Mouse (Mus musculus) stomach, embryonic 15.5 days (tissue): ENCODE results near the gene Hoxc8. TPM values are rescaled to one million over a fixed set of nuclear protein-coding genes. Genes with fewer than 3 reads are reported as not detected.

Source experiments
- ATAC-seq: fragments of 200-750 bp; cut with Nextera tagmentation; 2 replicates; pipeline ENCODE4 v1.8.0; 2017; ENCODE audit warnings: low read depth, moderate number of reproducible peaks, moderate TSS enrichment; ENCODE audit not compliant: insufficient read depth, low FRiP score
- H3K27ac ChIP-seq: fragments of 300-500 bp; sonication (generic); 2 replicates; pipeline ENCODE4 v1.5.1; 2015; ENCODE audit warnings: mild to moderate bottlenecking, inconsistent platforms
- H3K27me3 ChIP-seq: fragments of 300-500 bp; sonication (generic); replicated peaks from 2 replicates; pipeline ENCODE4 v1.6.1; 2015; ENCODE audit warnings: inconsistent platforms
- H3K36me3 ChIP-seq: fragments of 300-500 bp; sonication (generic); 2 replicates; pipeline ENCODE4 v1.6.1; 2015; ENCODE audit warnings: inconsistent platforms
- H3K4me1 ChIP-seq: fragments of 300-500 bp; sonication (generic); 2 replicates; pipeline ENCODE4 v1.6.1; 2015; ENCODE audit warnings: inconsistent platforms
- H3K4me2 ChIP-seq: fragments of 300-500 bp; sonication (generic); 2 replicates; pipeline ENCODE4 v1.6.1; 2015; ENCODE audit warnings: mild to moderate bottlenecking, inconsistent platforms
- H3K4me3 ChIP-seq: fragments of 300-500 bp; sonication (generic); replicated peaks from 2 replicates; pipeline ENCODE4 v1.5.1; 2015; ENCODE audit warnings: inconsistent platforms
- H3K9ac ChIP-seq: fragments of 300-500 bp; sonication (generic); 2 replicates; pipeline ENCODE4 v1.6.1; 2015; ENCODE audit warnings: inconsistent platforms
- H3K9me3 ChIP-seq: fragments of 300-500 bp; sonication (generic); 2 replicates; pipeline ENCODE4 v1.6.1; 2016; ENCODE audit warnings: inconsistent platforms
- WGBS: fragments of 180-500 bp; shearing (Covaris S2); methylation state at CpG from one replicate; pipeline ENCODE4 v1.1.7; 2015; 5-methylcytosine and 5-hydroxymethylcytosine counted together
- polyA plus RNA-seq: library from polyadenylated mRNA; unstranded; fragments of >200 nt; fragmentation: Nextera tagmentation; extraction: Ambion mirVana; gene quantifications from 2 replicates; pipeline ENCODE4 v1.2.1, GENCODE M21; 2015

The Hoxc8 gene
- polyA plus RNA-seq, 1 experiment from 2014 or later, result 1.9 TPM

GRCm38 (mm10) chr15:102967312-102967510 lies 23.2 kb upstream of the Hoxc8 start, which contains the start of gene Hoxc5:
Hoxc5 (plus strand) TSS chr15:102967443.
- Histone ChIP-seq H3K36me3 (no peaks in the 10 kb centered on the region), H3K27me3 (peaks cover 97% of the 10 kb centered on the region), H3K4me1 (peaks cover 8% of the 10 kb centered on the region; the same call in 1 of the 2 replicates), H3K4me2 (peak within 1 kb of the TSS; percentile 40), H3K9me3 (no peaks in the 10 kb centered on the region), H3K27ac (no peak within 1 kb of the TSS), H3K9ac (no peak within 1 kb of the TSS), H3K4me3 (peak within 1 kb of the TSS; percentile 14; the same call in 1 of the 2 replicates)
- no peak for ATAC-seq
- 6% methylated on average over 12 of the region's 12 CpGs for WGBS

- Histone ChIP-seq H3K9me3 (no peaks in the 10 kb centered on the region), H3K27ac (no peak overlapping the region), H3K27me3 (peaks cover 97% of the 10 kb centered on the region), H3K4me1 (peaks cover 8% of the 10 kb centered on the region; the same call in 1 of the 2 replicates), H3K4me3 (no peak overlapping the region), H3K36me3 (no peaks in the 10 kb centered on the region), H3K9ac (no peak overlapping the region), H3K4me2 (no peak overlapping the region)
- no peak for ATAC-seq
- 2% methylated on average over 34 of the region's 34 CpGs for WGBS
Observed at GRCm38 (mm10) chr15:102967511-102968397, 22.7 kb upstream of the Hoxc8 start.

- no peak overlapping the region for H3K9ac ChIP-seq
- H3K4me1 ChIP-seq, result peaks cover 8% of the 10 kb centered on the region; the same call in 1 of the 2 replicates
- no peaks in the 10 kb centered on the region for H3K9me3 ChIP-seq
- H3K36me3 ChIP-seq, result no peaks in the 10 kb centered on the region
- no peak overlapping the region for H3K27ac ChIP-seq
- WGBS, result 27% methylated on average over 1 of the region's 1 CpGs
- H3K27me3 ChIP-seq, result peaks cover 98% of the 10 kb centered on the region
- H3K4me3 ChIP-seq, result no peak overlapping the region
- H3K4me2 ChIP-seq, result no peak overlapping the region
- ATAC-seq, result no peak
Observed at GRCm38 (mm10) chr15:102969296-102969695, 21.1 kb upstream of the Hoxc8 start.

DNA sequence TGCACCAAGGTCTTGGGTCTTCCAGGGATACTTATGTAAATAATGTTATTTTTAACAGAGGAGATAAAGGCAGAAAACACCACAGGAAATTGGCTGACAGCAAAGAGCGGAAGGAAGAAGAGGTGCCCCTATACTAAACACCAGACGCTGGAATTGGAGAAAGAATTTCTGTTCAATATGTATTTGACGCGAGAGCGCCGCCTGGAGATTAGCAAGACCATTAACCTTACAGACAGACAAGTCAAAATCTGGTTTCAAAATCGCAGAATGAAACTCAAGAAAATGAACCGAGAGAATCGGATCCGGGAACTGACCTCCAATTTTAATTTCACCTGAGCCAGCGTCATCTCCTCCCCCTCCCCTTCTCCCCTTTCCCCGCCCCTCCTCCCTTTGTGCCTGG lies 19.7 kb upstream of the Hoxc8 start:
- Histone ChIP-seq H3K27ac (no peak overlapping the region), H3K4me1 (peaks cover 8% of the 10 kb centered on the region; the same call in 1 of the 2 replicates), H3K4me2 (no peak overlapping the region), H3K27me3 (peaks cover 96% of the 10 kb centered on the region), H3K4me3 (no peak overlapping the region), H3K36me3 (no peaks in the 10 kb centered on the region), H3K9ac (no peak overlapping the region), H3K9me3 (no peaks in the 10 kb centered on the region)
- WGBS, result 1% methylated on average over 12 of the region's 12 CpGs
- ATAC-seq, result no peak

DNA sequence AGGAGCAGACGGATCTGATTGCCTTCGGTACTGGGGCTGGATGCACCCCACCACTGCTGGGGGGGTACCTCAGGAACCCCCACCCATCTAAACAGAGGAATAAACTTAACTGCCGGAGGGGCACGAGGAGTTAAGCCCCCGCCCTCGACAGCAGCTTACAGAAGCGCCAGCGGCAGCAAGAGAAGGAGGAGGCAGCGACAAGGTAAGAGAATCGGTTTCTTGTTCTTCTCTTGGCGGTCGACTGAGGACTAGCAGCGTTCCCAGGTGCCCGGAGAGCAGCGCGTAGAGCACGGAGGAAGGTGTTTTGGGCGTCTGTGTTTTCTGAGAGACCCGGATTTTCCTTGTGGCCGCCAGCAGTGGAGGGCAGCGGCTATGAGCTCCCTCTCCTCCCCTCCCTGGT lies 18.2 kb upstream of the Hoxc8 start:
- Histone ChIP-seq H3K4me3 (no peak overlapping the region), H3K4me2 (no peak overlapping the region), H3K27me3 (peaks cover 96% of the 10 kb centered on the region), H3K9ac (no peak overlapping the region), H3K9me3 (no peaks in the 10 kb centered on the region), H3K27ac (no peak overlapping the region), H3K36me3 (no peaks in the 10 kb centered on the region), H3K4me1 (peaks cover 3% of the 10 kb centered on the region; the same call in 1 of the 2 replicates)
- no peak for ATAC-seq
- WGBS, result 1% methylated on average over 21 of the region's 21 CpGs

- Histone ChIP-seq H3K4me1 (peaks cover 6% of the 10 kb centered on the region; the same call in 1 of the 2 replicates), H3K27me3 (peaks cover 96% of the 10 kb centered on the region), H3K9ac (no peak overlapping the region), H3K27ac (no peak overlapping the region), H3K4me2 (no peak overlapping the region), H3K4me3 (no peak overlapping the region), H3K36me3 (no peaks in the 10 kb centered on the region), H3K9me3 (no peaks in the 10 kb centered on the region)
- no peak for ATAC-seq
- WGBS, result 3% methylated on average over 6 of the region's 6 CpGs
Observed at GRCm38 (mm10) chr15:102972753-102973152, 17.7 kb upstream of the Hoxc8 start.

DNA sequence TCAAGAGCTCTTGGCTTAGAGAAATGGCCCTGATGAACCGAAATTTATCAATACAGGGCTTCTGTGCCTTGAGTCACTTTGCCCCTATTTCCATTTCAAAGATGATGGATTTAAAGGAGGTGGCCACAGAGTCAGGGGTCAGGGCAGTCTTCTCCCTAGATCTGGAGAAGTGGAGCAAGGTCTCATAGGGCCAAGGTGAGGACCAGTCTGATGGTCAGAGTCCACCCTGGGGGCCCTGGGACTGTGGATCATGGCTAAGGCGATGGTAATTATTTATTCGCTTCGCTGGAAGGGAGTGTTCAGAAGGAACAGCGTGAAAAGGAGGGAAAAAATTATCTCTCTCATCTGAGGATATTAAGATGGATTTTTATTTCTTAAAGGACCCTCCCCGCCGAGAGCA lies 15.4 kb upstream of the Hoxc8 start:
- no peak for ATAC-seq
- no peak overlapping the region for H3K4me2 ChIP-seq
- H3K27me3 ChIP-seq, result peaks cover 97% of the 10 kb centered on the region
- no peaks in the 10 kb centered on the region for H3K36me3 ChIP-seq
- H3K4me3 ChIP-seq, result no peak overlapping the region
- no peak overlapping the region for H3K27ac ChIP-seq
- 9% methylated on average over 7 of the region's 7 CpGs for WGBS
- no peaks in the 10 kb centered on the region for H3K9me3 ChIP-seq
- no peak overlapping the region for H3K9ac ChIP-seq
- peaks cover 6% of the 10 kb centered on the region; the same call in 1 of the 2 replicates for H3K4me1 ChIP-seq

GRCm38 (mm10) chr15:102975688-102976111 lies 14.7 kb upstream of the Hoxc8 start:
- peaks cover 97% of the 10 kb centered on the region for H3K27me3 ChIP-seq
- no peaks in the 10 kb centered on the region for H3K36me3 ChIP-seq
- peaks cover 6% of the 10 kb centered on the region; the same call in 1 of the 2 replicates for H3K4me1 ChIP-seq
- H3K9ac ChIP-seq, result no peak overlapping the region
- WGBS, result 3% methylated on average over 21 of the region's 21 CpGs
- no peak overlapping the region for H3K27ac ChIP-seq
- no peak for ATAC-seq
- no peak overlapping the region for H3K4me2 ChIP-seq
- no peaks in the 10 kb centered on the region for H3K9me3 ChIP-seq
- H3K4me3 ChIP-seq, result no peak overlapping the region

GRCm38 (mm10) chr15:102976171-102976570 lies 14.2 kb upstream of the Hoxc8 start, which contains the start of gene Hoxc9:
Hoxc9 (plus strand) TSS chr15:102976439.
- 0% methylated on average over 19 of the region's 20 CpGs for WGBS
- ATAC-seq, result no peak
- H3K4me3 ChIP-seq, result peak within 1 kb of the TSS; percentile 10; the same call in 1 of the 2 replicates

DNA sequence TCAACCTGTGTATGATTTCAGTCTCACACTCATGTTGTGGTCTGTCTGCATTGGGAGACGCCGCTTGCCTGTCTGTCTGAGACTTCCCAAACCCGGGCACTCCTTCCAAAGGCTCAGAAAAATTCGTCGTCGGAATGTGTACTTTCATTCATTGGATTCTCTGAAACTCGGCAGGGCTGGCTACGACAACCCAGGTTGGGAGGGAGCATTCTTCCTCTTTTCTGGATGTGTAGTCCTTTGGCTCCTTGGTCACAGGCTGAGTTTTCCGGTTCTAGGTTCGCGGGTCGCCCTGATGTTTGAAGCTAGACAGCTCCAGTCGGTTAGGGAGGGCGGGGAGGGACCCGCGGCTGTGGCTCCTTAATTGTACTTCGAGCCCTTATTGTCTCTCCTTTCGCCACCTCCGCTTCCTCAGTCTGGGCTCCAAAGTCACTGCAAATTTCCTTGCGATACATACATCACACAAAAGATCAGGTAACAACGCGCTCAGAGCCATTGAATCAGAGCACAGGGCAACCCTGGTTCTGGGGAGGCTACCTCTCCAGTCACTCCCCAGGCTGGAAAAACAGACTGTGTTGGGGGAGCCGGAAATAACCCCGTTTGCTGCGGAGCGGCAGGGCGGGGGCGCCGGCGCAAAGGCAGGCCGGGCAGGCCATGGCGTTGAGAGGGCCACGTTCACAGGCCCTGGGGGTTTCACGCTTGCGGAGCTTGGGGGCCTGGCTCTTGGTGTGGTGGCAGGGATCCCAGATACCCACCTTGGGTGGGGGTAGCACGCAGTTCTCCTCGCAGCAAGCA lies 13.6 kb upstream of the Hoxc8 start:
- peaks cover 97% of the 10 kb centered on the region for H3K27me3 ChIP-seq
- WGBS, result 2% methylated on average over 37 of the region's 37 CpGs
- no peak overlapping the region for H3K27ac ChIP-seq
- no peak overlapping the region for H3K9ac ChIP-seq
- peak overlapping the region; percentile 36 for H3K4me2 ChIP-seq
- no peak for ATAC-seq
- H3K4me1 ChIP-seq, result peaks cover 13% of the 10 kb centered on the region
- no peaks in the 10 kb centered on the region for H3K36me3 ChIP-seq
- no peaks in the 10 kb centered on the region for H3K9me3 ChIP-seq
- H3K4me3 ChIP-seq, result peak overlapping the region; percentile 10; the same call in 1 of the 2 replicates

More at GRCm38 (mm10) chr15:102976171-102976570, 14.2 kb upstream of the Hoxc8 start, which contains the start of gene Hoxc9:
- Histone ChIP-seq H3K27me3 (peaks cover 97% of the 10 kb centered on the region), H3K36me3 (no peaks in the 10 kb centered on the region), H3K9ac (no peak within 1 kb of the TSS), H3K9me3 (no peaks in the 10 kb centered on the region), H3K4me2 (peak within 1 kb of the TSS; percentile 36), H3K4me1 (peaks cover 6% of the 10 kb centered on the region; the same call in 1 of the 2 replicates), H3K27ac (no peak within 1 kb of the TSS)

DNA sequence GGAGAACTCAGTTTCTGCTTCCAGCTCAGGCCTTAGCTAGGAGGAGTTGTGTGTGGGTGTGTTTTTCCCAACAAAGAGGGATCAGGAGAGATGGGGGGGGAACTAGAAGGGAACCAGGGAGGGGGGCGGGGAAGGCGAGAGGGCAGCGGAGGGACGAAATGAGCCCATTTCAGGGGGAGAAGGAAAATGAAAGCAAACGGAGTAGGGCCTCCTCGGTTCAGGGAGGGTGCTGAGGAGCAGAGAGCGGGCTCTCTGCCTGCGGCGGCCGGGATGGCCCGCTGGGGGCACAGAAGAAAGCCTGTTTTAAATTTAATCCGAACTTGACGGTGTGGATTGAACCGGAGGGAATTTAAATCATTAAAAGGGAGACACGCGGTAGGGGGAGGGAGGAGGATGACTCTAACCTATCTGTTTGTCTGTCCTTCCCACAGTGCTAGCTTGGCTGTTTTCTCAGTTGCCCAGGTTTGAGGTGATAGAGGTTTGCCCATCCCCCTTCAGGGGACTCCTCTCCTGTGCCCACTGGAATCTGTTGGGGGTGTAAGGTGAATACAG lies 12.9 kb upstream of the Hoxc8 start:
- H3K36me3 ChIP-seq, result no peaks in the 10 kb centered on the region
- peaks cover 17% of the 10 kb centered on the region for H3K4me1 ChIP-seq
- 9% methylated on average over 16 of the region's 16 CpGs for WGBS
- H3K4me2 ChIP-seq, result peak overlapping the region; percentile 36
- no peak overlapping the region for H3K9ac ChIP-seq
- peak overlapping the region; percentile 10; the same call in 1 of the 2 replicates for H3K4me3 ChIP-seq
- no peak for ATAC-seq
- peaks cover 97% of the 10 kb centered on the region for H3K27me3 ChIP-seq
- no peak overlapping the region for H3K27ac ChIP-seq
- H3K9me3 ChIP-seq, result no peaks in the 10 kb centered on the region
